Mouse (Mus musculus) MEL (cell line): ENCODE data around the gene Ikzf5. TPM values are rescaled to one million over a fixed set of nuclear protein-coding genes. Genes with fewer than 3 reads are reported as not detected.
A peak's percentile ranks its signal among the peaks of the same experiment; 100 is the strongest.

Source experiments
- DNase-seq: peaks from one replicate; pipeline ENCODE4 v3.0.0; 2011; ENCODE audit warnings: low read depth, low spot score
- H3K27ac ChIP-seq: 2 replicates; pipeline ENCODE4 v1.5.1; 2012; ENCODE audit warnings: low read depth, mild to moderate bottlenecking, control low read depth, low read length, moderate library complexity; ENCODE audit not compliant: control insufficient read depth
- H3K27me3 ChIP-seq, 2 experiments: fragments of 150-350 bp in 1 of 2; sonication (generic) in 1 of 2; 2 replicates each; pipeline ENCODE4 v1.6.1; 2012; ENCODE audit warnings: low read length in 2 of 2, mild to moderate bottlenecking in 2 of 2, improper control_type of control experiment in 1 of 2, moderate library complexity in 1 of 2; ENCODE audit not compliant: insufficient read depth in 2 of 2, control insufficient read depth in 1 of 2
- H3K36me3 ChIP-seq, 2 experiments: 2 replicates each; pipeline ENCODE4 v1.6.1; 2012 to 2014; ENCODE audit warnings: low read length in 2 of 2, improper control_type of control experiment in 1 of 2, inconsistent platforms in 1 of 2, mild to moderate bottlenecking in 1 of 2; ENCODE audit not compliant: insufficient read depth in 2 of 2, control insufficient read depth in 1 of 2
- H3K4me1 ChIP-seq, 2 experiments: fragments of 150-350 bp in 1 of 2; sonication (generic) in 1 of 2; 2 replicates each; pipeline ENCODE4 v1.6.1; 2012; ENCODE audit warnings: low read length in 2 of 2, improper control_type of control experiment in 1 of 2, mild to moderate bottlenecking in 1 of 2; ENCODE audit not compliant: insufficient read depth in 2 of 2, control insufficient read depth in 1 of 2
- H3K4me3 ChIP-seq, 2 experiments: fragments of 150-350 bp in 1 of 2; sonication (generic) in 1 of 2; 2 replicates each; pipeline ENCODE4 v1.5.1; 2012; ENCODE audit warnings: low read depth in 2 of 2, low read length in 2 of 2, mild to moderate bottlenecking in 2 of 2, moderate library complexity in 2 of 2, control low read depth in 1 of 2, improper control_type of control experiment in 1 of 2; ENCODE audit not compliant: control insufficient read depth in 1 of 2, insufficient read depth in 1 of 2
- H3K79me2 ChIP-seq: 2 replicates; pipeline ENCODE4 v1.6.1; 2012; ENCODE audit warnings: mild to moderate bottlenecking, low read length, moderate library complexity; ENCODE audit not compliant: control insufficient read depth, poor library complexity, insufficient read depth
- H3K9ac ChIP-seq: 2 replicates; pipeline ENCODE4 v1.6.1; 2012; ENCODE audit warnings: low read depth, mild to moderate bottlenecking, control low read depth, low read length, moderate library complexity; ENCODE audit not compliant: control insufficient read depth, poor library complexity, severe bottlenecking
- H3K9me3 ChIP-seq: fragments of 150-350 bp; sonication (generic); replicated peaks from 2 replicates; pipeline ENCODE4 v1.6.1; 2012; ENCODE audit warnings: mild to moderate bottlenecking, low read length, improper control_type of control experiment, moderate library complexity; ENCODE audit not compliant: insufficient read depth
- BHLHE40 ChIP-seq: IDR thresholded peaks from 2 replicates; pipeline ENCODE4 v1.6.1; 2012; ENCODE audit warnings: low read depth, mild to moderate bottlenecking, inconsistent platforms, low read length, improper control_type of control experiment, borderline replicate concordance
- EP300 ChIP-seq, 2 experiments: IDR thresholded peaks; 2 replicates each; pipeline ENCODE4 v1.6.1; 2011; ENCODE audit warnings: improper control_type of control experiment in 2 of 2, low read length in 2 of 2, low read depth in 1 of 2, mild to moderate bottlenecking in 1 of 2
- ETS1 ChIP-seq: IDR thresholded peaks from 2 replicates; pipeline ENCODE4 v1.6.1; 2012; ENCODE audit warnings: low read depth, mild to moderate bottlenecking, inconsistent platforms, low read length, improper control_type of control experiment, moderate library complexity
- GATA1 ChIP-seq: IDR thresholded peaks from 2 replicates; pipeline ENCODE4 v1.6.1; 2011; ENCODE audit warnings: low read depth, low read length, improper control_type of control experiment
- HCFC1 ChIP-seq: IDR thresholded peaks from 2 replicates; pipeline ENCODE4 v1.6.1; 2012; ENCODE audit warnings: low read depth, mild to moderate bottlenecking, inconsistent platforms, low read length, improper control_type of control experiment, moderate library complexity
- JUND ChIP-seq: IDR thresholded peaks from 2 replicates; pipeline ENCODE4 v1.6.1; 2011; ENCODE audit warnings: low read depth, mild to moderate bottlenecking, improper control_type of control experiment, low read length
- MAFK ChIP-seq: IDR thresholded peaks from 2 replicates; pipeline ENCODE4 v1.6.1; 2011; ENCODE audit warnings: low read depth, mild to moderate bottlenecking, low read length, improper control_type of control experiment, borderline replicate concordance
- MAX ChIP-seq: IDR thresholded peaks from 2 replicates; pipeline ENCODE4 v1.6.1; 2011; ENCODE audit warnings: low read length, improper control_type of control experiment
- MEF2A ChIP-seq: IDR thresholded peaks from 2 replicates; pipeline ENCODE4 v1.6.1; 2014; ENCODE audit warnings: low read depth, mild to moderate bottlenecking, inconsistent platforms, low read length, improper control_type of control experiment; ENCODE audit not compliant: poor library complexity, insufficient replicate concordance, severe bottlenecking; ENCODE audit errors: extremely low read depth
- MXI1 ChIP-seq: IDR thresholded peaks from 2 replicates; pipeline ENCODE4 v1.6.1; 2011; ENCODE audit warnings: mild to moderate bottlenecking, low read depth, low read length, improper control_type of control experiment
- MYC ChIP-seq: IDR thresholded peaks from 2 replicates; pipeline ENCODE4 v1.6.1; 2011; ENCODE audit warnings: low read depth, mild to moderate bottlenecking, low read length, improper control_type of control experiment, moderate library complexity
- NRF1 ChIP-seq: IDR thresholded peaks from 2 replicates; pipeline ENCODE4 v1.6.1; 2014; ENCODE audit warnings: low read depth, mild to moderate bottlenecking, inconsistent platforms, low read length, improper control_type of control experiment, moderate library complexity; ENCODE audit not compliant: poor library complexity, insufficient read depth, severe bottlenecking
- POLR2A ChIP-seq, 2 experiments: IDR thresholded peaks; 2 replicates each; pipeline ENCODE4 v1.6.1; 2011 to 2012; ENCODE audit warnings: low read length in 2 of 2, mild to moderate bottlenecking in 2 of 2, control low read depth in 1 of 2, improper control_type of control experiment in 1 of 2, low read depth in 1 of 2, moderate library complexity in 1 of 2; ENCODE audit not compliant: control insufficient read depth in 1 of 2, insufficient read depth in 1 of 2, poor library complexity in 1 of 2
- POLR2AphosphoS2 ChIP-seq: IDR thresholded peaks from 2 replicates; pipeline ENCODE4 v1.6.1; 2011; ENCODE audit warnings: low read length, improper control_type of control experiment
- POLR2AphosphoS5 ChIP-seq: IDR thresholded peaks from 2 replicates; pipeline ENCODE4 v1.6.1; 2012; ENCODE audit warnings: low read depth, borderline replicate concordance, mild to moderate bottlenecking, inconsistent platforms, low read length, moderate library complexity, mixed read lengths
- RAD21 ChIP-seq: IDR thresholded peaks from 2 replicates; pipeline ENCODE4 v1.6.1; 2011; ENCODE audit warnings: mild to moderate bottlenecking, low read depth, low read length, improper control_type of control experiment
- RCOR1 ChIP-seq: IDR thresholded peaks from 2 replicates; pipeline ENCODE4 v1.6.1; 2012; ENCODE audit warnings: low read depth, mild to moderate bottlenecking, inconsistent platforms, low read length, improper control_type of control experiment
- TBP ChIP-seq: IDR thresholded peaks from 2 replicates; pipeline ENCODE4 v1.8.0; 2011; ENCODE audit warnings: low read depth, low read length, improper control_type of control experiment
- TCF12 ChIP-seq: IDR thresholded peaks from 2 replicates; pipeline ENCODE4 v1.6.1; 2014; ENCODE audit warnings: low read depth, mild to moderate bottlenecking, inconsistent platforms, low read length, improper control_type of control experiment, moderate library complexity
- USF1 ChIP-seq: IDR thresholded peaks from 2 replicates; pipeline ENCODE4 v1.6.1; 2014; ENCODE audit warnings: low read depth, mild to moderate bottlenecking, inconsistent platforms, low read length, improper control_type of control experiment, moderate library complexity
- USF2 ChIP-seq, 2 experiments: IDR thresholded peaks; 2 replicates each; pipeline ENCODE4 v1.6.1; 2011 to 2012; ENCODE audit warnings: improper control_type of control experiment in 2 of 2, low read length in 2 of 2, borderline replicate concordance in 1 of 2, inconsistent platforms in 1 of 2, low read depth in 1 of 2, mild to moderate bottlenecking in 1 of 2; ENCODE audit not compliant: insufficient read depth in 1 of 2
- ZC3H11A ChIP-seq: IDR thresholded peaks from 2 replicates; pipeline ENCODE4 v1.6.1; 2012; ENCODE audit warnings: low read depth, mild to moderate bottlenecking, inconsistent platforms, low read length, improper control_type of control experiment
- ZMIZ1 ChIP-seq: IDR thresholded peaks from 2 replicates; pipeline ENCODE4 v1.6.1; 2012; ENCODE audit warnings: low read depth, mild to moderate bottlenecking, inconsistent platforms, low read length, improper control_type of control experiment, moderate library complexity
- ZNF384 ChIP-seq: IDR thresholded peaks from 2 replicates; pipeline ENCODE4 v1.6.1; 2012; ENCODE audit warnings: low read depth, mild to moderate bottlenecking, inconsistent platforms, low read length, improper control_type of control experiment
- polyA plus RNA-seq, 2 experiments: library from polyadenylated mRNA; stranded (reverse) in 1 of 2; unstranded in 1 of 2; fragments of >175 nt in 1 of 2; fragments of >200 nt in 1 of 2; gene quantifications; 2 replicates each; pipeline versions ENCODE4 v1.2.1 to v1.2.4; 2012; ENCODE audit warnings: low replicate concordance in 2 of 2, low read depth in 1 of 2; ENCODE audit not compliant: insufficient read length in 2 of 2, insufficient read depth in 1 of 2, missing spikeins in 1 of 2
- total RNA-seq: library from RNA; depleted of rRNA; stranded (reverse); fragments of 300-350 nt; gene quantifications from 2 replicates; pipeline ENCODE4 v1.2.3, GENCODE M21; 2012

Gene Ikzf5
- total and polyA plus RNA-seq, 3 experiments, result 8.8 to 65.4 (median 28.5) TPM

DNA sequence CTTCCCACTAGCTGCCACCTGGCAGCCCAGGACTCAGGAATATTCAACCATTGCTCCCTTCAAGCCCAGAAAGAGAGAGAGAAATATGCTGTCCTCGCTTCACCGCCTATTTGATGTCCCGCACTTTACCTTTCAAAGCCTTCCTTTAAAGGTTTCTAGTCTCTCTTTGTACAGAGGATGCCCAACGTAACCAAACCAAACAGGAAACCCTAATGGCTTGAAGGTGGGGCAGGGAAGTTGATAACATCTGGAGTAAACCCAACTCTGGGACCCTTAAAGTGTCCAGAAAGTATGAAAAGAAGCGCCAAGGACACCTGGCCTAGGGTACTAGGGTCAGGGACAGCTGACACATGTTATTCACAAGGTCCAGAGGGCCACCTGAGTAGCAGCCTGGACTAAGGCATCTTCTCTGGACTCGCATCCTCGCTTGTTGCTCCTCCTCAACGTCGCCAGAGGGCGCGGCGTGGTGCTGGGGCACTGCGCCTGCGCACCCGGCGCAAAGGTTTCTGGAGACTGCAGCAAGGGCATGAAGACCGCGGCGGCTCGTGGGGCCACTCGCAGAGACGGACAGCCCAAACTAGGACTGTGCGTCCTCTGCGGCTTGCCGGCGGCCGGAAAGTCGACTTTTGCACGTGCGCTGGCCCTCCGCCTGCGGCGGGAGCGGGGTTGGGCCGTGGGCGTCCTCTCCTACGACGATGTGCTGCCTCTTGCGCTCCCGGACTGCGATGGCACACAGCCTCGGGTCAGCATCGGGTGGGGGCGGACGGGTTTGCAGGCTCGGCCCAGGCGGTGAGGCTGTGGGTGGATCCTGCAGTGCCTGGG lies 39.5 kb downstream of the Ikzf5 start, which contains the start of gene Pstk (continued):
- TF ChIP-seq TCF12, result peak; percentile 21; the same call in 1 of the 2 replicates
- TF ChIP-seq ZMIZ1, result peak; percentile 62; the same call in 1 of the 2 replicates
- peak; percentile 53 for TF ChIP-seq MXI1
- TF ChIP-seq ZC3H11A, result no peak
- TF ChIP-seq, all 39 proteins: peak for 13

GRCm38 (mm10) chr7:131364131-131364530 lies 46.2 kb downstream of the Ikzf5 start:
- H3K9ac ChIP-seq, result no peak overlapping the region
- peaks cover 3 to 9% of the 10 kb centered on the region in 2 experiments for H3K4me1 ChIP-seq
- peaks cover 5 to 14% of the 10 kb centered on the region in 2 experiments for H3K36me3 ChIP-seq
- H3K9me3 ChIP-seq, result no peaks in the 10 kb centered on the region
- H3K79me2 ChIP-seq, result peaks cover 15% of the 10 kb centered on the region
- no peak overlapping the region for H3K4me3 ChIP-seq
- no peak for TF ChIP-seq NRF1
- TF ChIP-seq GATA1, result no peak
- no peak for TF ChIP-seq MAFK
- no peak for TF ChIP-seq EP300 (IDR thresholded peaks at IDR 0.05; ENCODE audit: low read depth in 1 of 2, low read length in 2 of 2)
- peak; percentile 14 for DNase-seq
- H3K27ac ChIP-seq, result no peak overlapping the region
- H3K27me3 ChIP-seq, result no peaks in the 10 kb centered on the region

GRCm38 (mm10) chr7:131362615-131363300 lies 47.6 kb downstream of the Ikzf5 start, which contains the start of gene 2310057M21Rik:
TSS of gene 2310057M21Rik (minus strand) at chr7:131362759.
- peak; percentile 98 for DNase-seq
- peak within 1 kb of the TSS; percentile 83 for H3K27ac ChIP-seq
- peaks cover 15% of the 10 kb centered on the region for H3K79me2 ChIP-seq
- H3K4me3 ChIP-seq, result peak within 1 kb of the TSS; percentile 67 to 99
- peak within 1 kb of the TSS; percentile 99 for H3K9ac ChIP-seq
- no peaks in the 10 kb centered on the region for H3K27me3 ChIP-seq
- H3K9me3 ChIP-seq, result no peaks in the 10 kb centered on the region
- peaks cover 3 to 9% of the 10 kb centered on the region in 2 experiments for H3K4me1 ChIP-seq
- peaks cover 6 to 14% of the 10 kb centered on the region in 2 experiments for H3K36me3 ChIP-seq
- TF ChIP-seq BHLHE40, result peak; percentile 68; the same call in 1 of the 2 replicates
- no peak for TF ChIP-seq POLR2AphosphoS5
- peak; percentile 86 for TF ChIP-seq MAX
- TF ChIP-seq MAFK, result no peak
- peak; percentile 59; the same call in 1 of the 2 replicates for TF ChIP-seq ETS1
- no peak for TF ChIP-seq ZNF384
- TF ChIP-seq HCFC1, result peak; percentile 88
- TF ChIP-seq RAD21, result no peak
- no peak for TF ChIP-seq JUND
- TF ChIP-seq ZMIZ1, result peak; percentile 77; the same call in 1 of the 2 replicates
- TF ChIP-seq RCOR1, result peak; percentile 4; the same call in 1 of the 2 replicates
- TF ChIP-seq POLR2AphosphoS2, result peak; percentile 58
- peak; percentile 82; the same call in 1 of the 2 replicates for TF ChIP-seq TBP
- TF ChIP-seq POLR2A (IDR thresholded peaks at IDR 0.05; ENCODE audit: control insufficient read depth in 1 of 2, insufficient read depth in 1 of 2, low read depth in 1 of 2, low read length in 2 of 2, poor library complexity in 1 of 2), result peak; percentile 72 to 74; a peak in 2 of 4 replicates
- no peak for TF ChIP-seq EP300 (IDR thresholded peaks at IDR 0.05; ENCODE audit: low read depth in 1 of 2, low read length in 2 of 2)
- TF ChIP-seq USF1, result peak; percentile 47; the same call in 1 of the 2 replicates
- TF ChIP-seq ZC3H11A, result no peak
- no peak for TF ChIP-seq USF2 (IDR thresholded peaks at IDR 0.05; ENCODE audit: borderline replicate concordance in 1 of 2, insufficient read depth in 1 of 2, low read depth in 1 of 2, low read length in 2 of 2)
- TF ChIP-seq GATA1, result no peak
- TF ChIP-seq MYC, result peak; percentile 48; the same call in 1 of the 2 replicates
- TF ChIP-seq MEF2A, result no peak
